Mouse (Mus musculus): ENCODE measurements around the gene Nucks1.

GRCm38 (mm10) chr1:131866304-131866999 is 43.9 kb upstream of the Nucks1 start:
- TF ChIP-seq POLR2A (IDR thresholded peaks at IDR 0.05; ENCODE audit: low read depth, low read length): no peak
- TF ChIP-seq CTCF (IDR thresholded peaks at IDR 0.05; ENCODE audit: extremely low read depth, insufficient read length, insufficient replicate concordance, low read depth, low read length): no peak
